Mouse (Mus musculus) stomach, postnatal 0 days (tissue): ENCODE data around the gene Grtp1.

Source experiments
- CTCF ChIP-seq: IDR thresholded peaks from 2 replicates; pipeline ENCODE4 v1.5.1; 2016; ENCODE audit warnings: antibody characterized with exemption, low read depth, mild to moderate bottlenecking, moderate library complexity
- EP300 ChIP-seq: optimal IDR thresholded peaks from 2 replicates; pipeline ENCODE3; 2016; ENCODE audit warnings: antibody characterized with exemption

DNA sequence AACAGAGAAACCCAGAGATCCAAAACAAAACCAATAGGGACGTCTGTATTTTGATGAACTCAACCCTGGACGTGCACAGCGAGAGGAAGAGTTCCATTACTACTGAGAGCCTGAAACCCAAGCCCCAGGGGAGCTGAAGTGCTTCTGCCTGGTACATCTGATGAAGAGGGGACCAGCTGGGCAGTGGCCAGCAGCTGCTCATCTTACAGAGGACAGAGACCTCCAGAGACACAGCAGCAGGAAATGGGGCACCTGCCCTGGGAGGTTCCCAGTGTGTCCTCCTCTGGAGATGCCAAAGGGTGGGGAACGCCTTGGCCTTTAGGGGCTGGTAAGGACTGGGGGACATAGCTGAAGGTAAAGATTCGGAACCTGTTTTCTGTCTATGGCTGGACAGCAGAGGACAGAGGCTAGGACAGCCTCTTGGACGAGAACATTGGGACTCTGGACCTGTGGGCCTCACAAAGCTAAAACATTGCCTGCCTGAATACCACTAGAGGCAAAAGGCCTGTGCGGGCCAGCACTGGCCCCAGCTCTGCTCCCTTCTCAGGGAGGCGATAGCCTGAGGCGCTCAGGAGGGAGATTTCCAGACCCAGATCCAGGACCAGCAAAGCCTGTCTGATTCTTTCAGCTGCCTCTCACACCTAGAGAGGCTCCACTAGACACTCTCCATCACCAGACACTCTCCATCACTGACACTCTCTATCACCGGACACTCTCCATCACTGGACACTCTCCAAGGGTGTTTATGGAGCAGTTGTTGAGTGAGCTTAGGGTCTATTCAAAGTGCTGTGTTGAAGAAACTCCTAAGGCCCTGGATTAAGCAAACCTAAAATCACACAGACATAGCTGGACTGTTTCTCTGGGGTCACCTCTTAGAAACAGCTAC is 42.8 kb upstream of the Grtp1 start:
- TF ChIP-seq CTCF (no peak), EP300 (no peak)
